Mouse (Mus musculus) testis, postnatal 10 days (tissue): Measurements from ENCODE around the gene Olfr360.
"Not testable (repeated sequence)": the region's sequence is repeated elsewhere in the genome, so short reads cannot be mapped to it uniquely, and the experiment has no call there.

Source experiments
- DNase-seq: peaks from one replicate; pipeline ENCODE4 v3.0.0; 2021; ENCODE audit warnings: low spot score

Olfr360 gene

GRCm38 (mm10) chr2:37065446-37065845 is at the start of gene Olfr360:
Olfr360 (plus strand) TSS chr2:37065746.
- DNase-seq, result no peak

- DNase-seq, result not testable (repeated sequence)
Measured at GRCm38 (mm10) chr2:37089190-37089589, 23.6 kb downstream of the Olfr360 start, which contains the start of gene Olfr361. Olfr361 (minus strand) TSS chr2:37089290.

GRCm38 (mm10) chr2:37117810-37118209 is 52.3 kb downstream of the Olfr360 start, which contains the start of gene Olfr362:
Olfr362 (minus strand) TSS chr2:37117910.
- no peak for DNase-seq
